Mouse (Mus musculus) ES-E14 (cell line): ENCODE measurements at regions not wholly inside any gene's neighbourhood (a gene's known extent, or its start where the extent isn't known, plus 50 kb on each side); places are given as distances from the start of the nearest gene placed in this dataset.

ENCODE experiments used
- CHD2 ChIP-seq: IDR thresholded peaks from 2 replicates; pipeline ENCODE4 v1.6.1; 2014; ENCODE audit warnings: mild to moderate bottlenecking, low read depth, low read length, inconsistent platforms
- ZC3H11A ChIP-seq: IDR thresholded peaks from 2 replicates; pipeline ENCODE4 v1.6.1; 2012; ENCODE audit warnings: low read depth, mild to moderate bottlenecking, inconsistent platforms, low read length, borderline replicate concordance
- ZNF384 ChIP-seq: IDR thresholded peaks from 2 replicates; pipeline ENCODE4 v1.6.1; 2012; ENCODE audit warnings: low read depth, low read length, inconsistent platforms

DNA sequence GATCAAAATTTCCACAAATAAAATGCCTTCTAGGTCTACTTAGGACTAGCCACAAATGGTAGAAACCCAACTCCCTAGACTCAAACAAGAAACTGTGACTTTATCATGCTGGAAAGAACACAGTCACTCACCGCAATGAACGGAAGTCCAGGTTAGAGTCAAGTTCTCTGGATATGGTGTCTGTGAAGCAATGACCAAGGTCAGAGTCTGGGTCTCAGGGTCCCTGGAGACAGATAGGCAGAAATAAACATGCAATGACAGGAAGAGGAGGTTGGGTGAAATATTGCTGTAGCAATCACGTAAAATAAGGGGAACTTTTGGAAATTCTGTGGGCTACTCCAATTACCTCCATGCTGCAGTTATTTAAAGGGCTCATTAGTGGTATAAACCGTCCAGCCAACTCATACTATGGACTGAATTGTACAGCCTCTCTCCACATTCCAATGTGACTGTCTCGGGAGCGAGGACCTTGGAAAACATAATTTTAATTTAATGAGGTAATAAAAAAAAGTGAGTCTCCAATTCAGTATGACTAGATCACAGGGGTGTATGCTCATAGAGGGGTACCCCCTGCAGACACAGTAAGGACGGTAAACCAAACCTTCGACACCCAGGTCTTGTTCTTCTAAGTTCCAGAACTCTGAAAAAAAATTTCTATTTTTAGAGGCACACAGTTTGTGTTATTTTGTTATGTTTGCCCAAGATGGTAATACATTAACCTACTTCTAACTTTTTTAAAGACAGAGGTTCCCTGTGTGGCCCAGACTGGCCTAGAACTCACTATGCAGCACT is 83.5 kb downstream of the Snx18 start:
- no peak for TF ChIP-seq CHD2
- no peak for TF ChIP-seq ZC3H11A
- no peak for TF ChIP-seq ZNF384
